Mouse (Mus musculus) left cerebral cortex, adult 9 months (tissue): Measurements from ENCODE around the gene Gm21541.
"Not testable (repeated sequence)": the region's sequence is repeated elsewhere in the genome, so short reads cannot be mapped to it uniquely, and the experiment has no call there.

Experiments used
- DNase-seq, 2 experiments: peaks; one replicate each; pipeline ENCODE4 v3.0.0; 2022; ENCODE audit warnings: low spot score in 2 of 2

The Gm21541 gene

GRCm38 (mm10) chr4:41903310-41903709, at the start of gene Gm21541:
Gene Gm21541, plus strand, starts transcription at chr4:41903610.
- not testable (repeated sequence) for DNase-seq

GRCm38 (mm10) chr4:41941272-41941671, 37.9 kb downstream of the Gm21541 start, which contains the start of gene Gm20878:
Gene Gm20878, plus strand, starts transcription at chr4:41941572.
- DNase-seq: not testable (repeated sequence)
